Mouse (Mus musculus) brown adipose tissue, adult 24 weeks (tissue): ENCODE results near the gene 9430097D07Rik. TPM values are rescaled to one million over a fixed set of nuclear protein-coding genes. Genes with fewer than 3 reads are reported as not detected.

Experiments
- H3K27ac ChIP-seq: fragments of 200-500 bp; replicated peaks from 2 replicates; pipeline ENCODE4 v1.5.1; 2012; ENCODE audit warnings: low read depth, mild to moderate bottlenecking, low read length
- H3K4me1 ChIP-seq: fragments of 200-500 bp; 2 replicates; pipeline ENCODE4 v1.6.1; 2012; ENCODE audit warnings: low read length, mixed read lengths; ENCODE audit not compliant: control insufficient read depth, insufficient read depth, insufficient read length
- H3K4me3 ChIP-seq: fragments of 200-500 bp; 2 replicates; pipeline ENCODE4 v1.5.1; 2012; ENCODE audit warnings: low read depth, mild to moderate bottlenecking, low read length, moderate library complexity; ENCODE audit not compliant: insufficient read depth
- polyA plus RNA-seq: library from polyadenylated mRNA; stranded (reverse); fragments of >200 nt; gene quantifications from 2 replicates; pipeline ENCODE4 v1.2.4, GENCODE M21; 2012; ENCODE audit not compliant: missing spikeins, insufficient read depth, insufficient read length

The 9430097D07Rik gene
- polyA plus RNA-seq, result not detected in 2 replicates

DNA sequence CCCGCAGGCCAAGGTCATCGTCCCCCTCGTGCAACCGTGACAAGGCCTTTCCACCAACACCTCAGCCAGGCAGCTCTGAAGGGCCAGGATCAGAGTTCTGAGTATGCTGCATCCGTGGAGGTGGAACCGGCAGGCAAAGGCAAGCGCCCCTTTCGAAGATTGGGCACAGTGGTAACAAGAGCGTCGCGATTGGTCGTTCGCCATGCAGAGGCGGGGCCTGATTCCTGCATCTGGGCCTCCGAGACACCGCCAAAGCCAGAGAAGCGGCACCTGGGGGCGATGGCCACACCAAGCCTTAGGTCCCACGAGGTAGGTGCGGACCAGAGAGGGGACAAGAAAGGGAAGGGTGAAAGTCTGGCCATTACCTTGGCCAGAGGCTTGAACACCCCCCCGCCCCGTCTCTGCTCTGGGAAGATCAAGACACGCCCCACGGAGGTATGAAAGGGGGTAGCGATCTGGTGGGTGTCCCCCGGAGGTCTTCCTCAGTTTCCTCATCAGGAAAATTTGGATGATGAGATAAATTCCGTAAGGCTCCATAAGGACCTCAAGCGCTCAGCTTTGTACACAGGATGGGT is at the start of gene 9430097D07Rik:
TSS of gene 9430097D07Rik (minus strand) at position 99 of the 575 bp plus-strand sequence.
- H3K4me1 ChIP-seq, result no peaks in the 10 kb centered on the region
- H3K4me3 ChIP-seq, result no peak within 1 kb of the TSS
- no peak within 1 kb of the TSS for H3K27ac ChIP-seq

GRCm38 (mm10) chr2:32624111-32624748 is 48.7 kb upstream of the 9430097D07Rik start:
- H3K4me3 ChIP-seq, result no peak overlapping the region
- peaks cover 28% of the 10 kb centered on the region for H3K4me1 ChIP-seq
- H3K27ac ChIP-seq, result 0 out of 2 replicates have a peak overlapping the region, but pooled peaks have one; percentile 18

DNA sequence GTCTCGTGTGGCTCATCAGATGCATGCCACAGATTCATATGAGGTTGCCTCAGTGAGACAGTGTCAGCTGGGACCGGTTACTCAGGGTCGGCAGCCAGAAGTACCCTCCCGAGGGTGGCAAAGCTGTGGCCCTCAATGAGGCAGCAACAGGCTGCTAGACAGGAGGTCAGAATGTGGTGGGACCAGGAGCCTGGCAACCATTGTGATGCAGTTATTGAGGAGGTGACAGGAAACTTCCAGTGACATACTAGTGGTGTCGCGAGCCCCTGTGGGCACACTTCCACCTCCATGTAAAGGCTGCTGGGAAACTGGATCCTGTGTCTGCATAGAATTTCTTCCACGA is 46.0 kb upstream of the 9430097D07Rik start, which contains the start of gene Ak1:
TSS of gene Ak1 (plus strand) at position 242 of the 343 bp plus-strand sequence.
- Histone ChIP-seq H3K27ac (peak within 1 kb of the TSS; percentile 97), H3K4me1 (peaks cover 23% of the 10 kb centered on the region), H3K4me3 (peak within 1 kb of the TSS; percentile 19)

GRCm38 (mm10) chr2:32620682-32621516 is 45.4 kb upstream of the 9430097D07Rik start:
- Histone ChIP-seq H3K27ac (peak overlapping the region; percentile 97), H3K4me3 (peak overlapping the region; percentile 19), H3K4me1 (peaks cover 23% of the 10 kb centered on the region)

DNA sequence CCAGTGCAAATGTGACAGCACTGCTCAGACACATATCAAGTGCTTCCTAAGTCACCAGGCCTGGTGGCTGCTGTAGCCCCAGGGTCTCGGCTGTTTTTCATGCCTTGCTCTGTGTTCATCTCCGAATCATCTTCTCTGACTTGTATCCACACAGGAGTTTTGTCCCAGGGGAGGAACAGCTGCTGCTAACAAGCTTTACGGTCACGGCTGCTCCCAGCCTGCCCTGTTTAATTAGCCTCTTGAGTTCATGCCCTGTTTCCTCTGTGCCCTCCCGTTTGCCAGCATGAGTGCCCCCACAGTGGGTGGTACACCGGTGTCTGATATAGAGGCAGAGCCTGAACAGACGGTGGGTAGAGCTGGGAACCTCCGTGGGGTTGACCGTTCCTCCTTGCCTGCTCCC is 42.6 kb upstream of the 9430097D07Rik start:
- Histone ChIP-seq H3K27ac (0 out of 2 replicates have a peak overlapping the region, but pooled peaks have one; percentile 36), H3K4me1 (peaks cover 18% of the 10 kb centered on the region), H3K4me3 (no peak overlapping the region)

- no peak overlapping the region for H3K4me3 ChIP-seq
Measured at GRCm38 (mm10) chr2:32617601-32618000, 42.1 kb upstream of the 9430097D07Rik start.

DNA sequence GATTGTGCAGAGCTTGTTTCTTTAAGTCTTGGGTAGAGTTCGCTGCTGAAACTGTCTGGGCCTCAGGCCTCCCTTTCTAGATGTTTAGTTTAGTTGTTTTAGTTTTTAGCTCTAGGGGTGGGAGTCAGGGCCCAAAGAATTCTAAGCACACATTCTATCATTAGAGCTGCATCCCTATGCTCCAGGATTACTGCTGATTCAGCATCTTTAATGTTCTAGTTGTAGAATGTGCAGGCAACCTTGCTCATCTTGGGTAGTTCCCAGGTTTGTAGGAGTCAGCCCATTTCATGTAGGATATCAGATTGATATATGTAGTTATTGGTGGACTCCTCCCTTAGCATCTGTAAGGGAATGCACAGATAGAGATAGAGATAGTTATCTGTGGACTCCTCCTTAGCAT is 41.6 kb upstream of the 9430097D07Rik start:
- Histone ChIP-seq H3K4me3 (no peak overlapping the region), H3K4me1 (peaks cover 17% of the 10 kb centered on the region)

More at GRCm38 (mm10) chr2:32617601-32618000, 42.1 kb upstream of the 9430097D07Rik start:
- H3K4me1 ChIP-seq, result peaks cover 17% of the 10 kb centered on the region
- no peak overlapping the region for H3K27ac ChIP-seq

DNA sequence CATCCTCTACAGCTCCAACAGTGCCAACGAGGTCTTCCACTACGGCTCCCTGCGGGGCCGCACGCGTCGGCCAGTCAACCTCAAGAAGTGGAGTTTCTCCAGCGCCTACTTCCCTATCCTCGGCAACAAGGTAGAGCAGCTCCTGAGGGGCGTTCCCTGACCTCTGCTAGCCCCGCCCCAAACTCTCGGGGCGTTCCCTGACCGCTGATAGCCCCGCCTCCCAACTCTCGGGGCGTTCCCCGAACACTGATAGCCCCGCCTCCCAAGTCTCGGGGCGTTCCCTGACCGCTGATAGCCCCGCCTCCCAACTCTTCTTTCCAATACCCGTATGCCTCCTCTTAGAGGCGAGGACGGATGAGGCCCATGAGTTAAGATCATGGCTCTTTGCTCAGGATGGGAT is 36.8 kb upstream of the 9430097D07Rik start:
- no peak overlapping the region for H3K27ac ChIP-seq
- peaks cover 7% of the 10 kb centered on the region; the same call in 1 of the 2 replicates for H3K4me1 ChIP-seq
- no peak overlapping the region for H3K4me3 ChIP-seq

More for the DNA sequence above, 41.6 kb upstream of the 9430097D07Rik start:
- no peak overlapping the region for H3K27ac ChIP-seq

- Histone ChIP-seq H3K4me1 (peaks cover 7% of the 10 kb centered on the region; the same call in 1 of the 2 replicates), H3K27ac (0 out of 2 replicates have a peak overlapping the region, but pooled peaks have one; percentile 4), H3K4me3 (peak overlapping the region; percentile 92)
Measured at GRCm38 (mm10) chr2:32610610-32611229, 35.2 kb upstream of the 9430097D07Rik start.

DNA sequence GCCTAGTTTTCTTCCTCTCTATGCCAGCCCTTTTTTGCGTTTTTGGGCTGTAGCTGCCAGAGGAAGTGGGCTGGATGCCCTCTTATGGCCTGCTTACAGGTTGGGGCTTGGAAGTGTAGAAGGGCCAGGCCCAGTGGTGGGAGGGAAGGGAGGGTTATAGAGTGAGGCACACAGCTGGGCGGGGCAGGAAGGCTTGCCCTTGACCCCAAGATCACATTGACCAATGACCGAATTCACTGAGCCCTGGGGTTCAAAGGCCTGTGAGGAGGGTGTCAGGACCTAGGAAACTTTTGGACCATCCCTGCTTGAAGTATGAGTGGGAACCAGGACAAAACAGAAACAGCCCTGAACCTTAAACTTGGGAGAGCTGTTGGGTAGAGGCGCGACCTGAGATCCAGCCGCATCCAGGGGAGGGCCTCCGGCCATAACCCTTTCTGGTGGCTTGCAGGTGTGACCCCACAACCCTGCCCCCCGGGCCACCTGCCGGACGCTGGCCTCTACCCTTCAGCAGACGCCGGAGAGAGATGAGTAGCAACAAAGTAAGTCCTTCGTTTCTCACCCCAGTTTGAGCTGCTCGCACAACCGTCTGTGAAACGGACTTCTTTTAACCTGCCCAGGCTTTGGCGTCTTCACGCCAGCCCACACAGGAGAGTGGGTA is 33.4 kb upstream of the 9430097D07Rik start:
- Histone ChIP-seq H3K4me1 (peaks cover 7% of the 10 kb centered on the region; the same call in 1 of the 2 replicates), H3K4me3 (peak overlapping the region; percentile 92), H3K27ac (peak overlapping the region; percentile 93)

DNA sequence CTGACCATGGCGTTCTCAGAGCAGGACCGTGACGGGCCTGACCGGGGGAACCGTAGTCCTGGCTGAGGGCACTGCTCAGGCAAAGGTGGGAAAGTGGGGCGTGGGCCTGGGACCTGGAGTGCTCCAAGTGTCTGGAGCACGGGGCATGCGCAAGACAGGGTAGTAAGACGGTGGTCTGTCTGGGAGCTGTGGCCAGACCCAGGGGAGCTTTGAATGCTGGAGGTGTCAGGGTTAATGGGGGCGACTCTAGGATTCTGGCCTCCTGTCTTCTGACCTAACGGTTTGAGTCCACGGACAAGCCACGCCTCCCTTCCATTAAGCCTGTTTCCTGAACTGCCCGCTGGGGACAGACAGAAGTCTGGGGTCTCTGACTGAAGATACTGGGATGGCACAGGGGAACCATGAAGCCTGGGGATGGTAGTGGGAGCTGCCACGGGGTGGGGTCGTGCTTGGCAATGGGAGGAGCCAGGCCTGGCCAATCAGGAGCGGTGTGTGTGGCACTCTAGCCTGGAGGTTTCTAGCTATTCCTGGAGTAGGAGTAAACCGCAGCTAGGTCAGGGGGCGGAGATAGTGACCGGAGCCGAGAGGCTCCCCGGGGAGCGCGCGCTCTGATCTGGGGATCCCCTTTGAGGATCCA is 32.8 kb upstream of the 9430097D07Rik start:
- H3K27ac ChIP-seq, result peak overlapping the region; percentile 93
- H3K4me3 ChIP-seq, result peak overlapping the region; percentile 92
- peaks cover 7% of the 10 kb centered on the region; the same call in 1 of the 2 replicates for H3K4me1 ChIP-seq

GRCm38 (mm10) chr2:32607262-32607947 is 31.9 kb upstream of the 9430097D07Rik start:
- peaks cover 7% of the 10 kb centered on the region; the same call in 1 of the 2 replicates for H3K4me1 ChIP-seq
- peak overlapping the region; percentile 92 for H3K4me3 ChIP-seq
- peak overlapping the region; percentile 43 for H3K27ac ChIP-seq
